Mouse (Mus musculus): ENCODE data around the gene Tmem108.
A peak's percentile ranks its signal among the peaks of the same experiment; 100 is the strongest.

Gene Tmem108

DNA sequence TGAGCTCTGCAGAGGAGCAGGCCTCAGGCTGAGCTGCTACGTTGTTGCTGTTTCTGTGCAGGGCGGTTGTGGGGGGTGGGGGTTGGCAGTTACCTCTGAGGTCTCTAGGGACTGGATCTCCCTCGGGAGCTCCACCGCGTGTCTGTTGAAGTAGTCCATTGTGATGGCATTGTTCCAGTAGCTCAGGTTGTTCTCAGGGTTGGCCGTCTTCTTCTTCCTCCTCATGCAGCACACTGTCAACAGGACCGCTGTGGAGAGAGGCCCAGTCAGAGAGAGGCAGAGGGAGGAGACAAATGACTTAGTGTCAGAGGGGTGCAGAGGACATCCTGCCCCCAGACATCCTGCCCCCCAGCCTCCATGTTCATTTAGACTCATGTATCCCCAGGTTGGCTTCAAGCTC lies 272.5 kb downstream of the Tmem108 start:
- no peak for DNase-seq

DNA sequence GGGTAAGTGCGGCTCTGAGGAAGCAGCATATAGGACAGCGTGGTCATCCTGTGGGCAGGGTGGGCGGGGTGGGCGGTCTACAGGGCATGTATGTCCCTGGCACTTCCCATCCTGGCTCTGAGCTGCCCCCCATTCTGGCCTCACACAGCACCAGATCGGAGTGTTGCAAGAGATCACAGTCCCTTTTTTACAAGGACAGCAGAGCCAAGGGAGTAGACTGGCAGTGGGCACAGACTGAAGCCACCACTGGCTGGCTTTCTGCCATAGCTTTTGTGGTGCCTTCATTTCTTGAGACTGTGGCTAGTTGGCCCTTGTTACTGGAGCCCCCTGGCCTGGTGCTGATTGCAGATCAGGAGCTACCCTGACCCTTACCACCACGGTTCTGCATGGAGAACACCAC lies 275.4 kb downstream of the Tmem108 start:
- DNase-seq = no peak

DNA sequence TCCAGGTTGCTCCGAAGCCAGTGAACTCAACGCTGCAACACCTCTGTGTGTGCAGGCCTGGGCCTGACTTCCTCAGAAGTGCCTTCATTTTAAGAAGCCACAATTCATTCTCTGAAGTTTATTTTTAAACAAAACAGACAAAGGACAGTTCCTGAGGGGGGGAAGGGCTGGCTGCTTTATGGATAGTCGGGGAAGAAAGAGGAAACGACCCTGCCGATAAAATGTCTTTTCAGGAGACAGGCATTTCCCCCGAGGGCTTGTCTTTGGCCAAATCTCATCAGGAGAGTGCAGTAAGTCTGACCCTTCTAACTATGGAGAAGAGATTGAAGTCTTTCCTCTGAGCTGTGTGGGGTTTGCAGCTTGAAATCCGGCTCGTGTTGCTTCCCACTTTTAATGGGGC lies 276.0 kb downstream of the Tmem108 start:
- no peak for DNase-seq

DNA sequence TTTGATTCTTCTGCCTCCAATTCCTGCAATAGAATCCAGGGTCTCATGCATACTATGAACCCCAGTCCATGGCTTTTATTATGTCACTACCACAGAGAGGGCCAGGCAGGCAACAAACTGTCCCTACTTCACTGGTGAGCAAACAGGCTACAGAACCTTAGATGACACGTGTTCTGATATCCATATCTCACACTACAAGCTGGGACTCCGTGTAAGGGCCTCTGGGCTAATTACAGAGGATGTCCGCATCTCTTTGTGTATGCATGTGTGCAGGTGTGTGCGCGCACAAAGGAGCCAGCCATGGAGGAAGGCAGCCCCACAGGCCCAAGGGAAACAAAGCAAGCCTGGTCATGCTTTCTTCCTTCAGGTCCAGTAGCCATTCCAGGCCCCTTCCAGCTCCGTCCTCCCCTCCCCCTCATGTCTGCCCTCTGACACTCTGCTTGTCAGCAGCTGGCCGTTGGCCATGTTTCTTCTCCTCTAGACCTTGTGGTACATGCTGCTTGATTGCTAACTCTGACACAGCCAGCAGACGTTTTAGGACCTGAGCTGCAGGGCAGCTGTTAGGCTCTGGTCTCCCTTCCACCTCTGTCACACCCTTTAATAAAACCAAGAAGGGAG lies 280.9 kb downstream of the Tmem108 start:
- DNase-seq = peak; percentile 38

DNA sequence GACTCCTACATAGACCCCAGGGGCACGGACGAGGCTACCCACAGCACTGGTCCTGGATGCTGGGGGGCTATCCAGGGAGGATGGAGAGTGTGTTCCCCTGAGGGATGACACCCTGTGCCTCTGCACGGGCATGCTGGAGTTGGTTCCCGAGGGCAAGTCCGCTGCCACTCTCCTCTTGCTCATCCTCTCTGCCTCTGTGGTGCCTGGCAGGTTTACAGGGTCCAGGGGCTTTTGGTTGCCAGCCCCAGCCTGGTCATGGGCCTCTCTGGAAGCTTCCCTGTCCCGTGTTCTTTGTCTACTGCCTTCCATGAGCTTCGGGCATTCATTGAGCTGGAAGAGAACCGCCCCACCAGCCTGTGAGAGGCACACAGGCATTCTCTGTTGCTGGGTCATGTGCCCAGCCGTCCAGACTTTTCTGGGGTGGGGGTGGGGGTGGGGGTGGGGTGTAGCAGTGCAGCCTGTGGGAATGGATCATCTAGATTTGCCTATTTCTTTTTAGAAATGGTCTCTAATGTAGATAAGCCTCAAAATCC lies 281.5 kb downstream of the Tmem108 start, which contains the start of gene Bfsp2:
Gene Bfsp2, minus strand, starts transcription at position 377 of the 533 bp plus-strand sequence.
- no peak for DNase-seq

DNA sequence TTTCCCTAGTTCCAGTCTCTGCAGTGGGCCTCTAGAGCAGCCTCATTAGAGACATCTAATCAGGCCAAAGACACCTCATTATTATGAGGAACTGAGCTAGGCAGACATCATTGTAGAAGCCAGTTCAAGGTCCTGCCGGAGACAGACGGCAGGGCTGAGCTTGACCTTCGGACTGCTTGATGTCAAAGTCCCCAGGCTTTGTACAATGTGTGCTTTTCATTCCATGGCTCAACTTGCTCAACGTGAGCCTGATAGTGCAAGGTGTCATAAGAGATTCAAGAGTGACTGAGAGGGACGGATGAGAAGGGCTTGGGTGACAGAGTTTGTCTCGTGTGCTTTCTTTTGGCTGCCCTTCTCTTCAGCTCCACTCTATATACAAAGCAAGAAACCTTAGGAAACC lies 286.2 kb downstream of the Tmem108 start:
- DNase-seq = no peak

DNA sequence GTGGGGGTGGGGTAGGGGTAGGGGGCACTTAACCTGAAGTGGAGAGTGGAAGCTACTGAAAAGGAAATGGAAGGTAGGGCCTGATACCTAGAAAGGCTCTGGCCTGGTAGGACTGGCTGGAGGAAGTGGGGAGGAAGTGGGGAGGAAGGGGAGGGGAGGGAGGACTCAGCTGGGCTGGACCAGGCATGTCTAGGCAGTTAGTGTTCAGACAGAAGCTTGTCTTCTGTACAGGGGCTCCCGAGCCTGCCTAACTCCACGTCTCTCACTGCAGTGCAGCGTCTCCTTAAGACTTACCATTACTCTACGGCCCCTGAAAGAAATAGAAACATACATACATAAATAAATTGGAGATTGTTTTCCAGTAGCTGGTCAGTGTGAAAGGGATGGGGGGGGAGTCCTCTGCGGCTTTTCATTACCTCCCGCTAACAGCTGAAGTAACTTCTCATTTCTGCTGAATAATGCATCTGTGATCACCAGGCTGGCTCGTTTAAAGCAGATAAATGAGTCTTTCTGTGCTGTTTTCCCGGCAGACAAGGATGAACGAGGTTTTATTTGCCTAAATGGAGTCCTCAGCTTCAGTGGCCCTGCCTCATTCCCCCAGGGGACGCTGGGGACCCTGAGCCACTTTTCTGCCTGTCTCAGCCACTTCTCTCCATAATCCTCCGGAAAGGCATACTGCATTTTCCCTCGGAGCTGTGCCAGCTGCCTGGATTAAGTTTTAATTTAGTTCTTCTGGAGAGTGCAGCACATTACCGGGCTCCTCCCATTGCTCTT lies 287.5 kb downstream of the Tmem108 start:
- no peak for DNase-seq

DNA sequence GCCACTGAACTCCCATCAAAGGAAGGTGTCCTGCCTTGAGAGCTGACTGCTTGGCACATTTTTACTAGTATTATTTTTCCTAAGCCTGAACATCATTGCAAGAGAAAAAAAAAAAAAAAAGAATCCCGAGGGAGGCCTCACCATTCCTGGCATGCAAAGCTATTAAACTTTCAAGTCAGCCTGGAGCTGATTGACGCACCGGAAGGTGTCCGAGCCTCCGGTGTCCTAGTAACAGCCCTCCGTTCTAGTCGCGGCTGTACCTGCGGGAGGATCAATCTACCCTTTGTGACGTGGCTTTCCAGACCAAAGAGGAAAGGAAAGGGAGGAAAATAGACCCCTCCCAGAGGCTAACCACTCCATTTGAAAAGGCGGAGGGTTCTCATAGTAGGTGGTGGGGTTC lies 289.9 kb downstream of the Tmem108 start:
- no peak for DNase-seq

DNA sequence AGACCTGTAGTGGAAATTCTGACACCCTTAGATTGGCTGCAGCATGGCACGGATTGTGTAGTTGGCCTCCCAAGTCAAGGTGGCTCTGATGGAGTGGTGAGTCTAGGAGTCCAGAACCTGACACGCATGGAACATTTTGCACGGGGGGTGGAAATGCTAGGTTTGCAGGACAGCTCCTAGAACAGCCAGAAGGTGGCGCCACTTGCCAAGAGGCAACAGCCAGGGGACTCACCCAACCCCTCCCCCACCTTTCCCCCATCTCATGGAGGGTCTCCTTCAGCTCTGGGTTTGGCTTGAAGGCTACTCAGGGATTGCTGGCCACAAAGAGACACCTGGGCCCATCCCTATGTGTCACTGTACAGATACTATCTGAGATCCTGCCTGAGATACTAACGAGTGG lies 292.1 kb downstream of the Tmem108 start:
- peak; percentile 28 for DNase-seq

DNA sequence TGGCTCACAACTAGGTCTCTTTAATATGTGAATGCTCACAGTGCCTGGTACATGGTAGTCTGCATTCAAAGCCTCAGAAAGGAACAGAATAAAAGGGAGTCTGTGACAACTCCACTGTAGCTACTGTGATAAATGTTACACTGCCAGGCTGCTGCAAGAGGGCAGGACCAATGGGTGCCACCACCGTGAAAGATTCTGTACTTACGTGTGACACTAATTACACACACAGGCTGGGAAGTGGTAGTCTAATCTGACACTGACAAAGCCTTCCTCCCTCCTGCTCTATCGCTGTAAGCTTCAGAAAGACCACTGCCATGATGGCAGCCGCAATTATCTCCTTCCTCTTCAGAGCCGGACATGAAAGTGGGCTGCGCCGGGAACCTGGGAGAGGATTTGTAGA lies 292.7 kb downstream of the Tmem108 start:
- no peak for DNase-seq

DNA sequence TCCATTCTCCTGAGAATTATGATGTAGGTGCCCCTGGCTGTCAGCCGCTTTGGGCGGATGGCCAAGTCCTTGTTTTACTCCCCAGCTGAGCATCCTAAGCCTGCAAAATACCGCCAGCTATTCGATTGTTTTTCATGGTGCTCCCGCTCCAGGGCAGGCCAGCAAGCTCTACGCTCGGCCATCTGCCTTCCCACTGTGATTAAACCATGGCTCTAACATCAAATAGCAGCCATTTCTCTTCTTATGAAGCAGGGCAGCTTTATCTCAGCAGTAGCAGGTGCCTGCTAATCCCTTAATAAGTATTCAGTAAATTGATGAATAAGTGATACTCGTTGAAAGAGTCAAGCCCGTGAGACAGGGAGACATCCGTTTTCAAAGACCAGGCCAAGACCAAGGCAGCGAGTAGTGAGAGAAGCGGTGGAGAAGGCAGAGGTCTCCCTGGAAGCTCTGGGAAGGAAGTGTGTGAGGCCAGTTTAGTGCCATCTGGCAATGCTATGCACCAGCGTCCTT lies 295.9 kb downstream of the Tmem108 start:
- no peak for DNase-seq

DNA sequence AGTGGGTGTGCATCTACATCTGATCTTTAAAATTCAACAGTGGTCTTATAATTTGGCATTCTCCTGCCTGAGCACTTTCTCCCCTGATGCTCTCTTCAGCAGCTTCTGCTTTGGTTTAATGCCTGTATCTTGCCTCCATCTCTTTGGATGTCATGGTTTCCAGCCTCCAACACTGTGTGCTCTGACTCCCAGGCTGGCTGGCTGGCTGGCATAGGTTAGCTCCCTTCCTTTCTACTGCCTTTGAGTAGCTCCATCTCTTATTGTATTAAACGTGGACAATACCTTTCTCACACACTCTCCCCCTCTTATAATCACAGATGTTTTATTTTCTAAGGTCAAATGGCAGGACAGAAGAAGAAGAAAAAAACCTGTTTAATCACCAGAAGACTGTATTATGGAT lies 296.3 kb downstream of the Tmem108 start:
- DNase-seq = no peak

DNA sequence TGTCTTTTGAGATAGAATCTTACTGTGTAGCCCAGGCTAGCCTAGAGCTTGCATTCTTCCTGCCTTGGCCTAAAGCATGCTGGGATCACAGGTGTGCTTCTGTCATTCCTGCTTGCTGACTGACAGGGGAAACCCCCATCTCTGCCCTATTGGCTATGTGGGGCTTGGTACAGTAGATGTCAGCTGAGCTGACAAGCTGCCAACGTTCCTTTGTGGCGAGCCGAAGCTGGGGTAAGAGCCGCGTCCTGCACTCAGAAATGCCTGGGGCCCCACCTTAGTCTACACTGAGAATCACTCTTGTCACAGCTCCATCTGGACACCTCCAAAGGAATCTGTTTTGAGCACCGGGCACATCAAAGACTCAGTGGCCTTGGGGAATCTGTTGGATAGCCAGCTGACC lies 297.8 kb downstream of the Tmem108 start:
- no peak for DNase-seq

DNA sequence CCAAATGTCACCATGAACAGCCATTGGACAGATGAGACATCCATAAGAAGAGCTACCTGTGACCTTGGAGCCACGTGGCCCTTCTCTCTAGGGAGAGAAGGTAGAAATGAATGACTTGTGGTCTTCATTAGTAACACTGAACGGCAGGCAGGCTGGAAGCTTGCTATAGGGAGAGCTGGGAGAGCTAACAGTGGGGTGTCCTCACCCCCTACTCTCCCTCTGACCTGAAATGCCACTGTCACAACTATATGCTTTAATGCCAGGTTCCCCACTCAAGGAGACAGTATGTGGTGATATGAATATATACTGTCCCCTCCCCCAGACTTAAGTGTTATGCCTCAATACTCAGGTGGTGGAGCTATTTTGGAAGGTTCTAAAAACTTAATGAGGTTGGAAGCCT lies 301.8 kb downstream of the Tmem108 start:
- no peak for DNase-seq

DNA sequence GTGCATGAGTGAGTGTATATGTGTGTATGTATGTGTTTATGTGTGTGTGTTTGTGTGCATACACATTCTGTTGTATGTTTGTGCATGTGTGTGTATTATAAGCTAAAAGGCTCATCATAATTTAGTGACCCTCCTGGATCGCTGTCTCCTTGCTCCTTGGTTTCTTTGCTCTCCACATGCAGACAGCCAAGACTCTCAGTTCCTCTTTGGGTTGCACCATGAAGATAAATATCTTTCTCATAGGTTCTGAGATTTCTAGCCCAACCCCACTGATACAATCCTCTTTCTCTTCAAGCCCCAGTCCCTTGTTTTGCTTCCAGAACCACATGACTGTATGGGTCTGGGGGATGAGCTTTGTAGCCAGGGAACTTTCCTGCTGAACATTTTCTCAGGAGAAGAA lies 302.3 kb downstream of the Tmem108 start:
- DNase-seq = no peak

DNA sequence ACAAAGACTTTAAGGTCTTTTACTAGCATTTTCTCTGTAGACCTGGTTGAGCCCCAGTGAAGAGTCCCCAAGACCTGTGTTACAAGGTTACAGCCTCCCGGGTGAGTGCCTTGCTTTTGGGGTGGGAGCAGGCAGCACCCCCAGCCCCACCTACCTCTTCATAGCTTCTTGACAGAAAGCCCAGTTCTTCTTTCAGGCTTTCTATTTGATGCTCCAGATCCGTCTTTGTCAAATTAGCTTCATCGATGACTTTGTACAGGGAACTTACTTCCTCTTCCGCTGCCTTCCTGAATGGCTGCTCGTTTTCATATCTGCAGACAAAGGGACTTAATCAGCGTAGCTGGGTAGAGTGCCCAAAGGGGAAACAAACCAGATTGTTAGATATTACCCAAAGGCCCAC lies 312.0 kb downstream of the Tmem108 start:
- DNase-seq = no peak

DNA sequence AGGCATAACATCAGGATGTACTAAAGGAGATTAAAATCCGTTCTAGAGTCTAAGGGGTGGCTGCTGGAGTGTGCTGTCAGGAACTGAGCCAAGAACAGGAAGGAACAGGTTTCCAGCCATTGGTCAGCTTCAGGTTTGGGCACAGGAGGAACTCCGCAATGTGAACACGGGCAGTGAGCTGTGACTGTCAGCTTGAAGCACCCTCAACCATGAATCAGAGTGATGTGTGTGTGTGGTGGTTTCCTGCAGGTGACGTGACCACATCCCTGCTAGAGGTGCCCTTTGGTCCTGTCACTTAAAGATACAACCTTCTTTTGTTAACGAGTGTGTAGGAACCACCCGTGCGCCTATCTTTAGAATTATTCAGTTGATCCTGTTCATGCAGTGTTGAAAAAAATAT lies 312.5 kb downstream of the Tmem108 start:
- no peak for DNase-seq

DNA sequence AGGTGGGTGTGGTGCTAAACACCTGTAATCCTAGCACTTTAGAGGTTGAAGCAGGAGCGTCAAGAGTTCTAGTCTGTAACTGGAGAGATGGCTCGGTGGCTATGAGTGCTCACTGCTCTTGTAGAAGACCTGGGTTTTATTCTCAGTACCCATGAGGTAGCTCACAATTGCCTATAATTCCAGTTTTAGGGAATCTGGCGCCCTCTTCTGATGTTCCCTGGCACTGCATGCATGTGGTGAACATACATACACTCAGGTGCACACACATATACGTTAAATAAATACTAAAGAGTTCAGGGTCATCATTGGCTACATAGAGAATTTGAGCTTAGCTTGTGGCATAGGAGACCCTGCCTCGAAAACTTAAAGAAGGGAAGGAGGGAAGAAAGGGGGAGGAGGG lies 317.0 kb downstream of the Tmem108 start:
- no peak for DNase-seq

DNA sequence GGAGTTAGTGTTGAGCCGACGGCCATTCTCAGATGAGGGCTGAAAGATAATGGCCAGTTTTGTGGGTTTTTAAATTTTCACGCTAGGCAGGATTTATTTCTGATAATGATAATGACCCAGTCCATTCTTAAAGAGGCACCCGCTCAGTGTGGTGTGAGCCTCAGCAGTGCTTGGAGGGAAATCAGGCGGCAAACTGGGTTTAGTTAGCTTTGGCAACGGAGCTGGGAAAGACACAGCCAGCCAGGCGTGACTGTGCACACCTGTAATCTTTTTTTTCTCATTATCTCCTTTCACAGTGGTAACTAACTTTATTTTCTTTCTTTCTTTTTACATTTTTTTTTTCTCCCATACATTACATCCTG lies 317.8 kb downstream of the Tmem108 start:
- no peak for DNase-seq

DNA sequence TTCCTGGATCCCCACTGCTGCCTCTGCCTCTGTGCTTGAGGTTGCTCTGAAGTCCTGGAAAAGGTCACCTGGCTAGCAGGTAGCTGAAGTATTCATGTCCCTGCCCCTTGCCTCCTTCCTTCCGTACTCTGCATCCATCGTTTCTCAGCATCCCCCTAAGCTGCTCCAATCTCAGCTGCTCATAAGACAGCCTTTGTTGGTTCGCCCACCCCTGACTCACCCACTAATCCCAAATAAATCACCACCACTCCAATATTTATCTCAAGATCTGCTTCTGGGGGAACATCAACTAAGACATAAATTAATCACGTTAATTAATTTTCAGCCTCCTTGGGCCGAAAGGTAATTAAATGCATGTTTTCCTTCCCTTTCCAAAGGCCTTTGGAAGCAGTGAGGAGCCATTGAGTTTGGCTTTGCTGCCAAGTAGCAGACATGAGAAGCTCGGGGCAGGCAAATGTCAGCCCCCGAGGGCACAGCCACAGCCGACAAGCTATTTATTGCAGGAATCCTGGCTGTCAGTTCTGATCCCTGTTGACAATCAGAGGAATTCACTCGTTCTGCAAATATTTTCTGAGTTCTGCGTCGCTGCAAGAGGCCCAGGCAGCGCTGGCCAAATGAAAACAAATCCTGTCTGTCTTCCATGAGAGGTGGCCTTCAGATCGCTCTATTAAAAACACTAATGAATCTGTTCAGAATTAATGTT lies 318.4 kb downstream of the Tmem108 start:
- DNase-seq = peak; percentile 18

DNA sequence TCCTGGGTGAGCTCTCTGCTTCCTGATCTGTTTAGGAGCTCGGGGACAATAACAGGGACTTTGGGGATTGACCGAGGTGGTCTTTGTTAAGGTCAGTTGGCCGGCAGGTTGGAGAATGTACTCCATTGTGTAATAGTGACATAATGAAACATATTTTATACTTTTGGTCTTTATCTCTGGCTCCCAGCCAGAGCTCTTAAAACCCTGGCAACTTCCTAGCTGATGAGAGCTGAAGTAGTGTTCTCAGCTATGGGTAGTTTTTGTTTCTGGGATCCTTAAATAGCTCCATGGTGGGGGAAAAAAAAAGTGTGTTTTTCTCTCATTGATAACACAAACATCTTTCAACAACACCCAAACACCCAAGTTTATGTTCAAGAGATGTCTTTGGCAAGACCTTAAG lies 321.0 kb downstream of the Tmem108 start:
- no peak for DNase-seq

DNA sequence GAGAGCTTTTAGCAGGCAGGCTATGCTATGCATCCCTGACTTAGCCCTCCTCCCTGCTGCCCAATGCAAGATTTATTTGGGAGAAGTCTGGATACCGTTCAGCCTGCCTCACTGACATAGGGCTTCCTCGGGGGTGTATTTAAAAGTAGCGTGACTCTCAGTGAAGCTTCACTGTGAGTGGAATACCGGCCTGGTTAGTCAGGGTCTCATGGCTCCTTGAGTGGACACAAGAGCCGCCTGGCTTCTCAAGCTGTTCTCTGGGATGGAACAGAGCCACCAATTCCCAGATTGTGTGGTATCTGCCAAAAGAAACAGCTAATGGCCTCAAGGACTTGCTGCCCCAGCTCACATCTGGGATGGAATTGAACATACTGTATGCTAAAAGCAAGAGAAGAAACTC lies 324.5 kb downstream of the Tmem108 start:
- DNase-seq = peak; percentile 35

DNA sequence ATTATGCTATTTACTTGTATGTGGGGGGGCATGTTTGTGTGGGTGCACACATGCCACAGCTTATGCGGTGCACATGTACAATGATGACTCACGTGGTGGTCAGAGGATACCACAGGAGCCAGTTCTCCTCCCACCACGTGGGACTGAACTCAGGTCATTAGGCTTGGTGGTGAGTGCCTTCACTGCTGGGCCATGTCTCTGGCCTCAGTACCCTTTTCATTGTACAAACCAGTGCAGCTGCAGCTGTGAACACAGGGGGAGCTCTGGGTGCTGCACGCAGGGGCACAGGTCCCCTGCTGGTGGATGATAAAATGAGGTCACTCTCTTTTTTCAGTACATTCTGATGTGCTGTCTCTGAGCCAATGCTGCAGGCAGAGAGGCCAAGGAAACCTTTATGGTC lies 327.5 kb downstream of the Tmem108 start:
- DNase-seq = no peak
